Mouse (Mus musculus) hindbrain, embryonic 12.5 days (tissue): Measurements from ENCODE around the gene Nlrp6. TPM values are rescaled to one million over a fixed set of nuclear protein-coding genes. Genes with fewer than 3 reads are reported as not detected.

Experiments used
- ATAC-seq: fragments of 200-750 bp; cut with Nextera tagmentation; 2 replicates; pipeline ENCODE4 v1.8.0; 2017; ENCODE audit warnings: moderate TSS enrichment; ENCODE audit not compliant: low FRiP score
- H3K27ac ChIP-seq: fragments of 300-500 bp; sonication (generic); 2 replicates; pipeline ENCODE4 v1.5.1; 2016; ENCODE audit warnings: mild to moderate bottlenecking
- H3K27me3 ChIP-seq: fragments of 300-500 bp; sonication (generic); 2 replicates; pipeline ENCODE4 v1.6.1; 2016; ENCODE audit warnings: mild to moderate bottlenecking
- H3K36me3 ChIP-seq: fragments of 300-500 bp; sonication (generic); 2 replicates; pipeline ENCODE4 v1.6.1; 2016; ENCODE audit warnings: mild to moderate bottlenecking
- H3K4me1 ChIP-seq: fragments of 300-500 bp; sonication (generic); 2 replicates; pipeline ENCODE4 v1.6.1; 2016
- H3K4me2 ChIP-seq: fragments of 300-500 bp; sonication (generic); replicated peaks from 2 replicates; pipeline ENCODE4 v1.6.1; 2016; ENCODE audit warnings: mild to moderate bottlenecking
- H3K4me3 ChIP-seq: fragments of 300-500 bp; sonication (generic); 2 replicates; pipeline ENCODE4 v1.5.1; 2016; ENCODE audit warnings: mild to moderate bottlenecking
- H3K9ac ChIP-seq: fragments of 300-500 bp; sonication (generic); 2 replicates; pipeline ENCODE4 v1.6.1; 2016; ENCODE audit warnings: mild to moderate bottlenecking, moderate library complexity
- H3K9me3 ChIP-seq: fragments of 300-500 bp; sonication (generic); replicated peaks from 2 replicates; pipeline ENCODE4 v1.6.1; 2016; ENCODE audit warnings: mild to moderate bottlenecking
- WGBS: fragments of 180-500 bp; shearing (Covaris S2); methylation state at CpG from one replicate; pipeline ENCODE4 v1.1.7; 2016; 5-methylcytosine and 5-hydroxymethylcytosine counted together
- polyA plus RNA-seq: library from polyadenylated mRNA; unstranded; fragments of >200 nt; fragmentation: Nextera tagmentation; extraction: Ambion mirVana; gene quantifications from 2 replicates; pipeline ENCODE4 v1.2.1, GENCODE M21; 2016

Nlrp6 gene
- polyA plus RNA-seq, 1 experiment from 2014 or later = 0.27 TPM

- Histone ChIP-seq H3K27me3 (peaks cover 15% of the 10 kb centered on the region), H3K4me1 (no peaks in the 10 kb centered on the region), H3K27ac (no peak overlapping the region), H3K9ac (no peak overlapping the region), H3K4me2 (no peak overlapping the region), H3K4me3 (no peak overlapping the region), H3K9me3 (no peaks in the 10 kb centered on the region), H3K36me3 (no peaks in the 10 kb centered on the region)
- whole genome bisulfite sequencing = 84% methylated on average over 8 of the region's 8 CpGs
- no peak for ATAC-seq
Measured at GRCm38 (mm10) chr7:140914031-140914690, 6.5 kb upstream of the Nlrp6 start.

- H3K36me3 ChIP-seq = no peaks in the 10 kb centered on the region
- peaks cover 17% of the 10 kb centered on the region for H3K4me1 ChIP-seq
- H3K27ac ChIP-seq = no peak overlapping the region
- H3K9ac ChIP-seq = no peak overlapping the region
- no peak overlapping the region for H3K4me2 ChIP-seq
- no peaks in the 10 kb centered on the region for H3K9me3 ChIP-seq
- 76% methylated on average over 4 of the region's 4 CpGs for WGBS
- peaks cover 73% of the 10 kb centered on the region for H3K27me3 ChIP-seq
- ATAC-seq = no peak
- no peak overlapping the region for H3K4me3 ChIP-seq
Measured at GRCm38 (mm10) chr7:140919911-140920310, 791 bp upstream of the Nlrp6 start.

GRCm38 (mm10) chr7:140921225-140921975, 698 bp downstream of the Nlrp6 start:
- 27% methylated on average over 22 of the region's 22 CpGs for WGBS
- peak overlapping the region; percentile 87; the same call in 1 of the 2 replicates for H3K4me2 ChIP-seq
- no peak overlapping the region for H3K4me3 ChIP-seq

GRCm38 (mm10) chr7:140922398-140923069, 1.8 kb downstream of the Nlrp6 start:
- H3K4me2 ChIP-seq = peak overlapping the region; percentile 87
- H3K9ac ChIP-seq = peak overlapping the region; percentile 44
- WGBS = under 1% methylated on average over 49 of the region's 49 CpGs
- peak overlapping the region; percentile 37 for H3K4me3 ChIP-seq
- H3K36me3 ChIP-seq = no peaks in the 10 kb centered on the region
- peaks cover 83% of the 10 kb centered on the region for H3K27me3 ChIP-seq
- ATAC-seq = no peak
- H3K27ac ChIP-seq = no peak overlapping the region
- no peaks in the 10 kb centered on the region for H3K9me3 ChIP-seq
- peaks cover 17% of the 10 kb centered on the region for H3K4me1 ChIP-seq

More at GRCm38 (mm10) chr7:140921225-140921975, 698 bp downstream of the Nlrp6 start:
- peaks cover 17% of the 10 kb centered on the region for H3K4me1 ChIP-seq
- H3K27ac ChIP-seq = no peak overlapping the region
- H3K36me3 ChIP-seq = no peaks in the 10 kb centered on the region
- no peak for ATAC-seq
- H3K27me3 ChIP-seq = peaks cover 82% of the 10 kb centered on the region
- no peak overlapping the region for H3K9ac ChIP-seq
- no peaks in the 10 kb centered on the region for H3K9me3 ChIP-seq

- ATAC-seq = no peak
- H3K36me3 ChIP-seq = no peaks in the 10 kb centered on the region
Measured at GRCm38 (mm10) chr7:140923070-140923775, 2.5 kb downstream of the Nlrp6 start.

GRCm38 (mm10) chr7:140927181-140927580, 6.5 kb downstream of the Nlrp6 start:
- 79% methylated on average over 6 of the region's 6 CpGs for WGBS
- Histone ChIP-seq H3K9ac (no peak overlapping the region), H3K9me3 (no peaks in the 10 kb centered on the region), H3K36me3 (no peaks in the 10 kb centered on the region), H3K4me2 (no peak overlapping the region), H3K27ac (no peak overlapping the region), H3K4me3 (no peak overlapping the region), H3K27me3 (peaks cover 41% of the 10 kb centered on the region), H3K4me1 (peaks cover 13% of the 10 kb centered on the region)
- ATAC-seq = no peak

More at GRCm38 (mm10) chr7:140923070-140923775, 2.5 kb downstream of the Nlrp6 start:
- H3K4me2 ChIP-seq = peak overlapping the region; percentile 87
- no peak overlapping the region for H3K27ac ChIP-seq
- peak overlapping the region; percentile 44 for H3K9ac ChIP-seq
- no peaks in the 10 kb centered on the region for H3K9me3 ChIP-seq
- H3K27me3 ChIP-seq = peaks cover 76% of the 10 kb centered on the region
- peak overlapping the region; percentile 37 for H3K4me3 ChIP-seq
- H3K4me1 ChIP-seq = peaks cover 17% of the 10 kb centered on the region
- 19% methylated on average over 30 of the region's 30 CpGs for WGBS

GRCm38 (mm10) chr7:140938436-140938835, 17.7 kb downstream of the Nlrp6 start:
- 43% methylated on average over 3 of the region's 3 CpGs for WGBS
- ATAC-seq = no peak
- no peak overlapping the region for H3K9ac ChIP-seq
- H3K4me3 ChIP-seq = no peak overlapping the region
- no peaks in the 10 kb centered on the region for H3K9me3 ChIP-seq
- H3K27ac ChIP-seq = no peak overlapping the region
- H3K4me2 ChIP-seq = no peak overlapping the region
- H3K36me3 ChIP-seq = no peaks in the 10 kb centered on the region
- H3K4me1 ChIP-seq = peaks cover 20% of the 10 kb centered on the region
- H3K27me3 ChIP-seq = peaks cover 3% of the 10 kb centered on the region; the same call in 1 of the 2 replicates

GRCm38 (mm10) chr7:140938896-140939295, 18.2 kb downstream of the Nlrp6 start:
- WGBS = 35% methylated on average over 2 of the region's 2 CpGs

GRCm38 (mm10) chr7:140939669-140940171, 19.0 kb downstream of the Nlrp6 start:
- Histone ChIP-seq H3K36me3 (no peaks in the 10 kb centered on the region; the same call in 1 of the 2 replicates), H3K27me3 (peaks cover 3% of the 10 kb centered on the region; the same call in 1 of the 2 replicates), H3K4me3 (no peak overlapping the region), H3K27ac (no peak overlapping the region), H3K9me3 (no peaks in the 10 kb centered on the region), H3K9ac (no peak overlapping the region), H3K4me2 (peak overlapping the region; percentile 9; the same call in 1 of the 2 replicates), H3K4me1 (peaks cover 20% of the 10 kb centered on the region)
- WGBS = 16% methylated on average over 8 of the region's 8 CpGs
- ATAC-seq = no peak

More at GRCm38 (mm10) chr7:140938896-140939295, 18.2 kb downstream of the Nlrp6 start:
- Histone ChIP-seq H3K27ac (no peak overlapping the region), H3K9ac (no peak overlapping the region), H3K4me2 (no peak overlapping the region), H3K4me3 (no peak overlapping the region), H3K9me3 (no peaks in the 10 kb centered on the region), H3K27me3 (peaks cover 3% of the 10 kb centered on the region; the same call in 1 of the 2 replicates), H3K4me1 (peaks cover 20% of the 10 kb centered on the region), H3K36me3 (no peaks in the 10 kb centered on the region)
- no peak for ATAC-seq

- peak within 1 kb of the TSS; percentile 39 for H3K4me3 ChIP-seq
- peak within 1 kb of the TSS; percentile 18; the same call in 1 of the 2 replicates for H3K27ac ChIP-seq
- H3K9ac ChIP-seq = peak within 1 kb of the TSS; percentile 65
- no peaks in the 10 kb centered on the region for H3K9me3 ChIP-seq
- H3K4me1 ChIP-seq = peaks cover 20% of the 10 kb centered on the region
- peaks cover 3% of the 10 kb centered on the region; the same call in 1 of the 2 replicates for H3K27me3 ChIP-seq
- H3K4me2 ChIP-seq = peak within 1 kb of the TSS; percentile 59
- no peaks in the 10 kb centered on the region; the same call in 1 of the 2 replicates for H3K36me3 ChIP-seq
- WGBS = 4% methylated on average over 33 of the region's 33 CpGs
- peak; percentile 85 for ATAC-seq
Measured at GRCm38 (mm10) chr7:140941222-140942051, 20.7 kb downstream of the Nlrp6 start, which contains the start of gene Pgghg. Gene Pgghg, plus strand, starts transcription at chr7:140941391.

GRCm38 (mm10) chr7:140942341-140942740, 21.6 kb downstream of the Nlrp6 start:
- WGBS = 57% methylated on average over 9 of the region's 9 CpGs
- H3K4me2 ChIP-seq = peak overlapping the region; percentile 59
- no peaks in the 10 kb centered on the region for H3K27me3 ChIP-seq
- H3K4me1 ChIP-seq = peaks cover 20% of the 10 kb centered on the region
- no peaks in the 10 kb centered on the region for H3K9me3 ChIP-seq
- H3K4me3 ChIP-seq = peak overlapping the region; percentile 39
- peak overlapping the region; percentile 18; the same call in 1 of the 2 replicates for H3K27ac ChIP-seq
- no peak for ATAC-seq
- H3K9ac ChIP-seq = peak overlapping the region; percentile 65
- H3K36me3 ChIP-seq = no peaks in the 10 kb centered on the region; the same call in 1 of the 2 replicates
